Mouse (Mus musculus) mesoderm, embryonic 11.5 days (tissue): ENCODE measurements at regions not wholly inside any gene's neighbourhood (a gene's known extent, or its start where the extent isn't known, plus 50 kb on each side); places are given as distances from the start of the nearest gene placed in this dataset.

Experiments
- DNase-seq: peaks from one replicate; pipeline ENCODE4 v3.0.0-alpha.2; 2012; ENCODE audit warnings: low read depth, low spot score

DNA sequence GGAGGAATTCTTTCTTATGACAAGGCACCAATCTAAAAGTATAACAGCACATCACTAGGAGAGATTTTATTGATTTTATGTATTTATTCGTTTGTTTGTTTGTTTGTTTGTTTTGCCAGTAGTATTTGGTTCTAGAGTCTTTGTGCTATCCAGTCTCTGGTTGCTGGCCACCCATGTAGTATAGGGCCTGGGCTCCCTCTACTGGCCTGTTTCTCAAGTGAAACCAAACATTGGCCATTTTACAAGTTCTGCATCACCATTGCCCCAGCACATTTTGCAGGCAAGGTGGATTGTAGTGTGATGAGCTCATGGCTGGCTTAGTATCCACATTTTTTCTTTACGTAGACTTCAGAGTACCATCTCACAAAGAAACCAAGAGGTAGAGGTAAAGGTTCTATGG is 376.9 kb upstream of the Luzp2 start:
- peak; percentile 24 for DNase-seq

DNA sequence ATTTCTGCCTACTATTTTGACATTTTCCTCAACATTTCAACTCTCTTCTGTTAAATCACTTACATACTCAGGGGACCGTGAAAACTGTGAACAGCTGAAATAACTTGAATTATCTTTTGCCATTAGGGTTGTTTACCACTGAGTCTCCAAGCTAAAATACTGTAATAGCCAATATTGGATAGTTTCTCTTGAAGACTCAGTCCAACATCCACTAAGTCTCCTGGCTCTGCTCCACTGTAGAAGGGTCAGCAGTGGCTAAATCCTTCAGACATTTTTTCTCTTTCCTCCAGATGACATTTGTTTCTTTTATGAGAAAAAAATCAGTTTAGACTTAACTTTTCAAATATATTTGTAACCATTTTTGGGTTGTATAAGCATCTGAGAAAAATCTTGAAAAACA is 344.0 kb upstream of the Luzp2 start:
- DNase-seq, result no peak

DNA sequence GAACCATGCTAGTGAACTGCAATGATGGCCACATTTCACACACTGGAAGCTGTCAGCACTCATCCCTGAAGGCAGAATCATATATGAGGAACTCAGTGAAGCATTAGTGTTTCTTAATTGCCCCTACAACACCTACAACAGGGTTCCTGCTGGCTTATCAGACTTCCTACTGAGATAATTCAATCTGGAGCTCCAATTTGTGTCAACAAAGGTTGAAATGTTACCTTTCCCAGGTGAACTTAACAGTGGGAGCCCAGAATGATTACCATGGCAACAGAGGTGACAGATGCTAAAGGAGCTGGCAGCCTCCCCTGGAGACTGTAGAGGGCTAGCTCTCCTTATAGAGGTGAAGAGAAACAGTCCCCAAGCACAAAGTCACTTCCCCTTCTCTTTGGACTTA is 330.1 kb upstream of the Luzp2 start:
- DNase-seq, result no peak

- DNase-seq, result no peak
Observed at GRCm38 (mm10) chr7:54507006-54507405, 328.3 kb upstream of the Luzp2 start.

- no peak for DNase-seq
Observed at GRCm38 (mm10) chr7:54535693-54536092, 299.6 kb upstream of the Luzp2 start.

- DNase-seq, result no peak
Observed at GRCm38 (mm10) chr7:54557436-54557835, 277.9 kb upstream of the Luzp2 start.

DNA sequence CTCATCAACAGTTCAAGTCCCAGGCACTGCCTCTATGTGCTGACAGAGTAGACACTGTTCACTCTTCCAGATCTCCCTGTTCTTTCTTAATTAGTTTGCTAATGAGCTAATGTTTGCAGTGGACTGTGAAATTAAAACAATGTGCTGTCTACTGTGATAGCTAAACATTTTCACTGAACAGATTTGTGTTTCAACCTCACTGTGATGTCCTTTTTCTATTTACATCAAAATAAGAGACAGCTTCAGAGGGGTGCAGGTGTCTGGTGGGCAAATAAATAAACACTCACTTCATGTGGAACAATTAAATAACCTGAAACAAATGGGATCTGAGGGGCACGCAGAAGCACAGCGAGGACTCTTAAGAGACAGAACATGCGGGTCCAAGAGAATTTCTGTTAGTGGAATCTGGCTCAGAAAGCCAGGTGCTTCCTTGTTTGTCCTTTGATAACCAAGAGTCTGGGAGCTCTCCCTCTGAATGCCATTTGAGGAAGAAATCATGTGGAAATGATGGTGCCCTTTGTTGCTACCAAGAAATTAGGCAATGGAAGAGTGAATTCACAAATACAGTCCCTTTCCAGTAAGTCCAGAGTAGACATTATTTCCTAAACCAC is 269.6 kb upstream of the Luzp2 start:
- DNase-seq, result no peak

GRCm38 (mm10) chr7:54599776-54600175 is 235.5 kb upstream of the Luzp2 start:
- no peak for DNase-seq

- DNase-seq, result no peak
Observed at GRCm38 (mm10) chr7:54622436-54622835, 212.9 kb upstream of the Luzp2 start.

GRCm38 (mm10) chr7:54633930-54634329 is 201.4 kb upstream of the Luzp2 start:
- DNase-seq, result no peak

GRCm38 (mm10) chr7:54634348-54635035 is 200.8 kb upstream of the Luzp2 start:
- DNase-seq, result no peak

DNA sequence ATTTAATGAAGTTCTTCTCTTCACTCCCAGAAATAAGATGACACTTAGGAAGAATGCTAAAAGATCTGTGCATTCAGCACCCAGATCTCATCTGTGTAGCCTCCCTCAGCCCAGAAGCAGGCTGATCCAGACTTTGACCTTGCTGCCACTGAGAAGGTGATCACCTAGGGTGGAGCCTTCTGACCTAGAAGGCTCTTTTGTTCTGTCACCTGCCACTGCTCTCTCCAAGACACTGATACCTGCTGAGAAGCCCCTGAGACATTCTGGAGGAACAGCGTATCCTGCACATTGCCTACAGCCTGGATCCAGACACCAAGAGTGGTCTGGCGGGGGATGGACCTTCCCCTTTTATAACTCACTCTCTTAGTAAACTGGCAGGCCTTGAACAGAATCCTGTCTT is 190.0 kb upstream of the Luzp2 start:
- no peak for DNase-seq

GRCm38 (mm10) chr7:54649025-54649424 is 186.3 kb upstream of the Luzp2 start:
- DNase-seq, result no peak
